Mouse (Mus musculus) cortical plate, adult 2 months (tissue): ENCODE data around the gene Slc39a13. TPM values are rescaled to one million over a fixed set of nuclear protein-coding genes. Genes with fewer than 3 reads are reported as not detected.

Source experiments
- H3K27ac ChIP-seq: fragments of 200-500 bp; 2 replicates; pipeline ENCODE4 v1.5.1; 2012; ENCODE audit warnings: low read length, control low read depth, inconsistent platforms; ENCODE audit not compliant: insufficient read depth
- H3K4me1 ChIP-seq: fragments of 200-500 bp; 2 replicates; pipeline ENCODE4 v1.6.1; 2011; ENCODE audit warnings: low read length; ENCODE audit not compliant: control insufficient read depth, insufficient read depth
- H3K4me3 ChIP-seq: fragments of 200-500 bp; 2 replicates; pipeline ENCODE4 v1.5.1; 2011; ENCODE audit warnings: mild to moderate bottlenecking, low read length, control low read depth; ENCODE audit not compliant: insufficient read depth
- CTCF ChIP-seq: fragments of 200-500 bp; IDR thresholded peaks from 2 replicates; pipeline ENCODE4 v1.5.1; 2011; ENCODE audit warnings: mild to moderate bottlenecking, control low read depth, low read length; ENCODE audit not compliant: insufficient read depth; ENCODE audit errors: extremely low read depth
- POLR2A ChIP-seq: fragments of 200-500 bp; IDR thresholded peaks from 2 replicates; pipeline ENCODE4 v1.6.1; 2011; ENCODE audit warnings: mild to moderate bottlenecking, low read length, control low read depth; ENCODE audit not compliant: insufficient read depth; ENCODE audit errors: extremely low read depth
- polyA plus RNA-seq: library from polyadenylated mRNA; depleted of rRNA; stranded (reverse); fragments of >200 nt; gene quantifications from 2 replicates; pipeline ENCODE4 v1.2.3, GENCODE M21; 2012

The Slc39a13 gene
- polyA plus RNA-seq, 1 experiment, result 51.3 TPM

DNA sequence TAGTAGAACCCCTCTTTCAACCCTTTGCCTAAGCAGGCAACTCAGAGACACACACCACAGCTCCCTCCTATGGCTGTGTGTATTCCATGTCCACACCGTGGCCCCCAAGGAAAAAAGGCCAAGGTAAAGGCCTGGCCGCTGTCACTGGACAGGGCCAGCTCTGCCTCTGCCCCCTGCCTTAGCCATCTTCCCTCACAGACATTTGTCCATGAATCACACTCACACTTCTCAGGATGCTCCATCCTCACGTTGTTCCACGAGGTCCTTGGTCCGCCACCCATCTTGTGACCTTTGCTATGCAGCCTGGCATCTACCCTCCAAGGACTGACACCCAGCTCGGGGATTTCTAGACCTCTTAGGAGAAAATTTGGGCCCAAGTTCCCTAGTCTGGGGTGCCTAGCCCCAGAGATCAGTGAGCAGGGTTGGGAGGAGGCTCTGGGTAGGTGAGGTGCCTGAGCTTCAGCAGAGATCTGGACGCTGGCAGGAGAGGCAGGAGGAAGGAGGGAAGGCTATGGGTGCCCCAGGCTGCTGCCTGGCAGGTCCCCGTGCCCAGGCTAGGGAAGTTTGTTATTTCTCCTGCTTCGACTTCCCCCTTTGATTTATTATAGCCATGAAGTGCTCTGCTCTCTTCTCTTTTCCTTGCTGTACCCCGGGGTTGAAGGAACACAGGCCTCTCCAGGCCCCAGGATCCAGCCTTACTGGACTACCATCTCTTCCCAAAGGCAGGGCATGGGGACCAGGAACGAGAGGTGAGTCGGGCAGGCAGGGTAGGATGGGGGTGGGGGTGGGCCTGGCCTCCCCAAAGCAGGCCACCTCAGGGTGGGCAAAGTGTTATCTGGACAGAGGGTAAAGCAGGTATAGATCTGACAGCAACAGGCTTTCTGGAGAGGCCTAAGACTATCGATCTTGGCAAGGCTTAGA lies 11.8 kb upstream of the Slc39a13 start, which contains the start of gene Spi1:
Spi1 (plus strand) TSS at position 616 of the 921 bp plus-strand sequence.
- H3K4me1 ChIP-seq, result no peaks in the 10 kb centered on the region
- no peak within 1 kb of the TSS for H3K4me3 ChIP-seq
- peak within 1 kb of the TSS; percentile 74 for H3K27ac ChIP-seq
- no peak for TF ChIP-seq POLR2A
- TF ChIP-seq CTCF, result no peak

DNA sequence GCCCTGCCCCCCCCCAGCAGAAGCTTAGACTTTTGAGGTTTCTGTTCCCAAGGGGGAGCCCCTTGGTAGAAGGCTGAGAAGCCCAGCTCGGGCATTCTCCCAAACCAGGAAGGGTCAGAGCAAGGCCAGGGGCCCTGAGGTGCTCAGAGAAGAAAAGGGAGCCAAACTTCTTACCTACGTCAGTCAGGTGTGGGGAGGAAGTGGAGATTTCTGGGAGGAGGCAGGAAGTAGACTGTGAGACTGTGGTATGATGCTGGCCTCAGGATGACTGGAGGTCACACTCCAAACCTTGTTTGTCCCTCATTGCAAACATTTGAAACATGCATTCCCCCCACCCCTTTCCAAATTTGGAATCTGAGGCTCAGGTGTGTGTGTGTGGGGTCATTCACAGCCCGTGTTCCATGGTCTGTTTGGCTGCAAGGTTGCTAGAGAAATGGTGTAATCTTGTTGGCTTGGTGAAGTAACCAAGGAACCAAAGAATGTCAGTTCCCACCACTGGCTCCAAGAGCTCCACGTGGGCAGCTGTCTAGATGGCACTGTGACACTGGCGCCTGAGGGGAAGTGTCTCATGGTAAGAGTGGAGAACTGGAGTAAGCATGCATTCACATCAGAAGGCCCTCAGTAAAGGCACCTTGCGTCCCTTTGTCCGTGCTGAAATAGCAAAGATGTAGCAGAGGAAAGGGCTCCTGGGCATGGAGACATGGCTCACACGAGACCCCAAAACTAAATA lies 10.7 kb upstream of the Slc39a13 start:
- no peak for TF ChIP-seq CTCF
- TF ChIP-seq POLR2A, result no peak
- no peak overlapping the region for H3K27ac ChIP-seq
- no peak overlapping the region for H3K4me3 ChIP-seq
- H3K4me1 ChIP-seq, result no peaks in the 10 kb centered on the region

- peak overlapping the region; percentile 21; the same call in 1 of the 2 replicates for H3K4me3 ChIP-seq
- no peak overlapping the region for H3K27ac ChIP-seq
Measured at GRCm38 (mm10) chr2:91079026-91079384, 8.8 kb upstream of the Slc39a13 start.

GRCm38 (mm10) chr2:91078314-91079025 lies 8.3 kb upstream of the Slc39a13 start:
- no peak overlapping the region for H3K27ac ChIP-seq

More at GRCm38 (mm10) chr2:91079026-91079384, 8.8 kb upstream of the Slc39a13 start:
- H3K4me1 ChIP-seq, result no peaks in the 10 kb centered on the region
- TF ChIP-seq POLR2A (no peak), CTCF (no peak)

GRCm38 (mm10) chr2:91077957-91078313 lies 7.7 kb upstream of the Slc39a13 start:
- Histone ChIP-seq H3K4me3 (peak overlapping the region; percentile 21; the same call in 1 of the 2 replicates), H3K4me1 (no peaks in the 10 kb centered on the region), H3K27ac (no peak overlapping the region)
- TF ChIP-seq POLR2A (no peak), CTCF (no peak)

More at GRCm38 (mm10) chr2:91078314-91079025, 8.3 kb upstream of the Slc39a13 start:
- no peaks in the 10 kb centered on the region for H3K4me1 ChIP-seq
- H3K4me3 ChIP-seq, result peak overlapping the region; percentile 21; the same call in 1 of the 2 replicates
- no peak for TF ChIP-seq CTCF
- no peak for TF ChIP-seq POLR2A

DNA sequence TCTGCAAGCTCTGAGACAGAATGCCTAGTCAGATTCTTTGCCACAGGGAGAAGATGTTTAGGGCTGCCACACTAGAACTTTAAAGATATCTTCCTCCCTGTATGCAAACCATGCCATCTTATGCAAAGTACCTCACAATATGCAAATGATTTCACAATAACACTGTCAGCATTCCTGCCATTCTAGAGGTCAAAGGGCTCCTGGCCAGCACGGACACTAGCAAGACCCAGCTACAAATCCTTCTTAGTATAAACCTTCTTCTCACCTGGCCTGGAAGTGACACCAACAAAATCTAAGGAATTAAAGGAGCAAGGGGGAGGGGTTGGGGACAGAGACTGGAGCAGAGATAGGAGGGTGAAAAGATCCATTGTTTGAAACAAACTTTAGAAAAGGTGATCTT lies 1.9 kb upstream of the Slc39a13 start:
- H3K4me1 ChIP-seq, result peaks cover 11% of the 10 kb centered on the region
- no peak overlapping the region for H3K27ac ChIP-seq
- TF ChIP-seq POLR2A (no peak), CTCF (no peak)
- H3K4me3 ChIP-seq, result no peak overlapping the region

DNA sequence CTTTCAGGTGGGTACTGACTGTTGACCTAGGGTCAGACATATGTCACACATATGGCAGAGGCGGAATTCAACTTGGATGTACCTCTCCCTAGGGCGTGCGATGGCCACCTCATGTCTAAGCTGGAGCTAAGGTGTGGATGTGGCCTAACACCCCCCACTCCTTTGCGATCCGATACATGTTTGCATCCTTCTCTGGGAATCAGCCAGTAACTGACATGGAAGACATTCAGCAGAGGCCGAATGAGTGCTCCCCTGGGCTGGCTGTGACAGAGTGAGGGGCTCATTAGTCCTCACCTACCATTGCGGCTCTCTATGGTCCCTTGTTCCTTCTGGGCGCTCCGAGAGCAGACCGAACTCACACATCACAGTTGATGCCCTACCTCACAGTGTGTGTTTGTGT lies 842 bp upstream of the Slc39a13 start:
- H3K4me3 ChIP-seq, result peak overlapping the region; percentile 74; the same call in 1 of the 2 replicates
- peaks cover 11% of the 10 kb centered on the region for H3K4me1 ChIP-seq
- TF ChIP-seq POLR2A (no peak), CTCF (no peak)
- peak overlapping the region; percentile 31; the same call in 1 of the 2 replicates for H3K27ac ChIP-seq

DNA sequence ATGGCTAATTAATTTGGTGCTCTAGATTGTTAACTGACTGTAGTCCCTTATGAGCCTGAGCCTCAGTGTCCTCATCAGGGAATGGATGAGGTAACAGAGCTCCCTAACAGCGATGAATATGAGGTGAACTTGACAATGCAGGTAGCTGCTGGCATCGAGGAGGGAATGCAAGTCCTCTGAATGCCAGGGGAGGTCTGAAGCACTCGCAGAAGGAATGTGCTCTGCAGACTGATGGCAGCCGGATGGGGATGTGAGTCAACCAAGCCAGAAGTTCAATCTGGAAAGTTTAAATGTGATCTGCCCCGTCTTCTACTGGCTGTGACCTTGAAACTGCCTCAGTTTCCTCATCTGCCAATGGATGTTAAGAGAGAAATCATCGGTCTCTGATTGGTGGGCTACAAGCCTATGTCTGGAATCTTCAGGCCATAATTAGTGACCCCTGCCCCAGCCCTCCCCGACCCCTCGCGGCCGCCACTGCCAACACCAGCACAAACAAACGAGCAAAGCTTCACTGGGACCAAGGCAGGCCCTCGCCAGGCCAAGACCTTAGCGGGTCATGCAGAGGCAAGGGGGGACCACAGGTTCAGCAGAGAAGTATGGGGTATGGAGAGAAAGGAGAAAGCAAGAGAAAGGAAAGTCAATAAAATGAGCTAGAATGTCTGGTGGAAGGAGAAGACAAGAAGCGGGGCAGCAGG lies 764 bp downstream of the Slc39a13 start:
- peak overlapping the region; percentile 74 for H3K4me3 ChIP-seq
- TF ChIP-seq CTCF, result no peak
- no peak for TF ChIP-seq POLR2A

GRCm38 (mm10) chr2:91068872-91069165 lies 1.4 kb downstream of the Slc39a13 start:
- TF ChIP-seq POLR2A (no peak), CTCF (no peak)
- H3K27ac ChIP-seq, result no peak overlapping the region
- peaks cover 11% of the 10 kb centered on the region for H3K4me1 ChIP-seq
- H3K4me3 ChIP-seq, result peak overlapping the region; percentile 74

More for the DNA sequence above, 764 bp downstream of the Slc39a13 start:
- H3K4me1 ChIP-seq, result peaks cover 11% of the 10 kb centered on the region
- 0 out of 2 replicates have a peak overlapping the region, but pooled peaks have one; percentile 6 for H3K27ac ChIP-seq
